Mouse (Mus musculus): ENCODE measurements around the gene Ankrd55.
"Not testable (repeated sequence)": the region's sequence is repeated elsewhere in the genome, so short reads cannot be mapped to it uniquely, and the experiment has no call there.

Ankrd55 gene

GRCm38 (mm10) chr13:112416410-112417162 is 128.3 kb downstream of the Ankrd55 start:
- no peak for DNase-seq

GRCm38 (mm10) chr13:112417163-112417523 is 128.9 kb downstream of the Ankrd55 start:
- no peak for DNase-seq

GRCm38 (mm10) chr13:112417861-112418423 is 129.7 kb downstream of the Ankrd55 start:
- no peak for DNase-seq

- DNase-seq, result no peak
Observed at GRCm38 (mm10) chr13:112418595-112418994, 130.3 kb downstream of the Ankrd55 start.

- no peak for DNase-seq
Observed at GRCm38 (mm10) chr13:112424212-112424611, 136.0 kb downstream of the Ankrd55 start.

GRCm38 (mm10) chr13:112424635-112425034 is 136.4 kb downstream of the Ankrd55 start:
- DNase-seq, result no peak

- DNase-seq, result no peak
Observed at GRCm38 (mm10) chr13:112425181-112425654, 137.0 kb downstream of the Ankrd55 start.

GRCm38 (mm10) chr13:112426265-112427135 is 138.2 kb downstream of the Ankrd55 start:
- DNase-seq, result no peak

GRCm38 (mm10) chr13:112427136-112427470 is 138.9 kb downstream of the Ankrd55 start:
- DNase-seq, result not testable (repeated sequence)

GRCm38 (mm10) chr13:112427521-112427920 is 139.3 kb downstream of the Ankrd55 start:
- no peak for DNase-seq

- DNase-seq, result no peak
Observed at GRCm38 (mm10) chr13:112433271-112433670, 145.0 kb downstream of the Ankrd55 start.
